Mouse (Mus musculus): ENCODE data around the gene Smchd1. TPM values are rescaled to one million over a fixed set of nuclear protein-coding genes. Genes with fewer than 3 reads are reported as not detected.

Gene Smchd1
- total and polyA plus RNA-seq, 2 experiments from 2014 or later: 33.4 to 40.2 TPM

DNA sequence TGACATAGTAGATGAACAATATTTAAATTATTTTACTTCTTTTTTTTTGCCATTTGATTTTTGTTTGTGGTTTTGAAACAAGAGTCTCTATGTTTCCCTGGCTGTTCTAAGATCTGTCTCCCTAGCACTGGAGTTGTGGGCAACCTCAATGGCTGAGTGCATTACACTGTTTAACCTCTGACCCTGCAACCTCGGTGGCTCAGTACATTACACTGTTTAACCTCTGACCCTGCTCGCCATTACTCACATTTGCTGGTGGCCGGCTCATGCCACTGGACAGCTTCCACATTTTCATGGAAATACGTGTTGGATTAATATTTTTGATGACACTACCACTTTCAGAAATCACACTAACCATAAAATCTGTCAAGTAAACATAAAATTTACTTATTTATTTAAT lies 97.2 kb downstream of the Smchd1 start:
- no peak overlapping the region for H3K4me3 ChIP-seq (ENCODE audit: low read depth, low read length)
- peaks cover 4% of the 10 kb centered on the region; the same call in 1 of the 2 replicates for H3K36me3 ChIP-seq (ENCODE audit: insufficient read depth, low read length)
- no peaks in the 10 kb centered on the region for H3K4me1 ChIP-seq (ENCODE audit: insufficient read depth, low read length)
- ATAC-seq (ENCODE audit: low FRiP score) (no peak), DNase-seq (ENCODE audit: low spot score) (no peak)
- 80% methylated on average over 4 of the region's 4 CpGs for WGBS
- H3K4me2 ChIP-seq (ENCODE audit: low read depth, low read length, poor library complexity, severe bottlenecking): no peak overlapping the region
- no peak for TF ChIP-seq CTCF (IDR thresholded peaks at IDR 0.05)
- H3K27ac ChIP-seq (ENCODE audit: low read depth, low read length): no peak overlapping the region
- H3K27me3 ChIP-seq (ENCODE audit: insufficient read depth, low read length): no peaks in the 10 kb centered on the region
- no peak overlapping the region for H3K9ac ChIP-seq (replicated peaks; ENCODE audit: low read length, poor library complexity, severe bottlenecking)
- no peaks in the 10 kb centered on the region for H3K9me3 ChIP-seq (ENCODE audit: low read length)

DNA sequence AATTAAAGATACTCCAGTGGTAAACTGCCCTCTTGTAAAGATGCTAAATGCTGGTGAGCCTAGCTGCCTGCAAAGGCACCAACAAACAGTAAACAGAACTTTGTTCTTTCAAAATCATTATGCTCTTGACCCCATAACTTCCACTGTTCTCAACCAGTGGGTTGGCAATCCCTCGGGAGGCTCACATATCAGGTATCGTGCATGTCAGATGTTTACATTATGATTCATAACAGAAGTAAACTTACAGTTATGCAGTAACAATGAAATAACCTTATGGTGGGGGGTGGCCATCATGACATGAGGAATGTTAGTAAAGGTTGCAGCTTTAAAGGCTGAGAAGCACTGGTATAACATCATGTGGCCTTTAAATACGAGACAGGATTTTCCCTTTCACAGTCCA lies 119.6 kb downstream of the Smchd1 start:
- TF ChIP-seq CTCF (IDR thresholded peaks at IDR 0.05): no peak
- H3K4me2 ChIP-seq (ENCODE audit: low read depth, low read length, poor library complexity, severe bottlenecking): no peak overlapping the region
- DNase-seq (ENCODE audit: low spot score): no peak
- no peak for ATAC-seq (ENCODE audit: low FRiP score)
- peaks cover 19% of the 10 kb centered on the region for H3K36me3 ChIP-seq (ENCODE audit: insufficient read depth, low read length)
- H3K27me3 ChIP-seq (ENCODE audit: insufficient read depth, low read length): no peaks in the 10 kb centered on the region
- H3K9ac ChIP-seq (replicated peaks; ENCODE audit: low read length, poor library complexity, severe bottlenecking): no peak overlapping the region
- H3K4me1 ChIP-seq (ENCODE audit: insufficient read depth, low read length): no peaks in the 10 kb centered on the region
- WGBS: 93% methylated on average over 3 of the region's 3 CpGs
- H3K9me3 ChIP-seq (ENCODE audit: low read length): no peaks in the 10 kb centered on the region
- H3K27ac ChIP-seq (ENCODE audit: low read depth, low read length): no peak overlapping the region
- H3K4me3 ChIP-seq (ENCODE audit: low read depth, low read length): no peak overlapping the region

DNA sequence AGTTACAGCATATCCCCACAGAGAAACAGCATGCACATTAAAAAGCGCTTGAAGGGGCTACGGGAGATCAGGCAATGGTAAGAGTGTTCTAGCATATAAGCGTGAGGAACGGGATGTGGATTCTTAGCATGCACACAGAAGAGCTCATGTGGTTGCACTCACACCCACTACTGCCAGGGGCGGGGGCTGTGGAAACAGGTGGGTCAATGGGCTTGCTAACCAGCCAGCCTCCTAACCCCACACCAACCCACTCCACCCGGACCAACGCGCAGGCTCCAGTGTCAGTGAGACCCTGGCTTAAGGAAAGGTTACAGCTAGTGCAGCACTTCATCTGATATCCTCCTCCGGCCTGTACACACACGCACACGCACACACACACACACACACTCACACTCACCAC lies 120.9 kb downstream of the Smchd1 start:
- Histone ChIP-seq H3K9me3 (ENCODE audit: low read length) (no peaks in the 10 kb centered on the region), H3K36me3 (ENCODE audit: insufficient read depth, low read length) (peaks cover 12% of the 10 kb centered on the region), H3K27me3 (ENCODE audit: insufficient read depth, low read length) (no peaks in the 10 kb centered on the region), H3K4me3 (ENCODE audit: low read depth, low read length) (no peak overlapping the region), H3K9ac (replicated peaks; ENCODE audit: low read length, poor library complexity, severe bottlenecking) (no peak overlapping the region), H3K4me2 (ENCODE audit: low read depth, low read length, poor library complexity, severe bottlenecking) (no peak overlapping the region), H3K4me1 (ENCODE audit: insufficient read depth, low read length) (no peaks in the 10 kb centered on the region), H3K27ac (ENCODE audit: low read depth, low read length) (no peak overlapping the region)
- no peak for DNase-seq (ENCODE audit: low spot score)
- no peak for ATAC-seq (ENCODE audit: low FRiP score)
- TF ChIP-seq CTCF (IDR thresholded peaks at IDR 0.05): no peak
- 96% methylated on average over 11 of the region's 11 CpGs for WGBS

DNA sequence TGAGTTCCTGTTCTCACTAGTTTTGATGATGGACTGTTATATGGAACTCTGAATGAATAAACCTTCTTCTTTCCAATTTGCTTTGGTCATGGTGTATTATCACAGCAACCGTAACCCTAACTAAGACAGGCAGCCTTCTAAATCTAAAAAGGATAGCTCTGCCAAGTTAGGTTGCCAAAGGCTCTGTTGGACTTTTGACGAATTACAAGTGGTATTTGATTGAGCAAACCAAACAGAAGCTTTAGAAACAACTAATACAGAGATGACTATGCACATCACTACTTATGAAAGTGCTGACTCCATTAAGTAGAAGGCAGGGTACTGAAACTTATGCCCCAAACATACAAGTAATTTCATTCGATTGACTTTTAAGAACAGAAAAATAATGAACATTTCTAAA lies 127.0 kb downstream of the Smchd1 start:
- Histone ChIP-seq H3K9me3 (ENCODE audit: low read length) (no peaks in the 10 kb centered on the region), H3K4me1 (ENCODE audit: insufficient read depth, low read length) (no peaks in the 10 kb centered on the region), H3K27ac (ENCODE audit: low read depth, low read length) (no peak overlapping the region), H3K36me3 (ENCODE audit: insufficient read depth, low read length) (peaks cover 12% of the 10 kb centered on the region; the same call in 1 of the 2 replicates), H3K27me3 (ENCODE audit: insufficient read depth, low read length) (no peaks in the 10 kb centered on the region), H3K4me2 (ENCODE audit: low read depth, low read length, poor library complexity, severe bottlenecking) (no peak overlapping the region), H3K9ac (replicated peaks; ENCODE audit: low read length, poor library complexity, severe bottlenecking) (no peak overlapping the region), H3K4me3 (ENCODE audit: low read depth, low read length) (no peak overlapping the region)
- ATAC-seq (ENCODE audit: low FRiP score): no peak
- DNase-seq (ENCODE audit: low spot score): no peak
- no peak for TF ChIP-seq CTCF (IDR thresholded peaks at IDR 0.05)
- WGBS: 75% methylated on average over 3 of the region's 3 CpGs

DNA sequence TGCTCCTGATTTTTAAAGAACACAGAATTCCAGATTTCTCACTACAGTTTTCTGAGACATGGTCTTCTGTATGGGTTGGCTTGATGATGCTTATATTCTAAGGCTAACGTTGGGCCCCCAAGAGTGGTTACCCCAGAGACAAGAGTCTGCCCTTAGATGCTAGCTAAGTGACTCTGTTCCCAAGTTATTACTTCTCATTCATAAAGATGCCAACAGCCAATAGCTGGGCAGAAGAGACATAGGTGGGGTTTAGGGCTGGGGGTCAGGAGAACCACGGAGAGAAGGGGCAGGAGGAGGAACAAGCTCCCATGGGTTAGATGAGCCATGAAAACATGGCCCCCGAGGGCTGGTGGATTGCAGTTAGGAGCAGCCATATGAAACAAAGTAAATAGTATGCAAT lies 133.1 kb downstream of the Smchd1 start:
- Histone ChIP-seq H3K36me3 (ENCODE audit: insufficient read depth, low read length) (0 out of 2 replicates have a peak, but pooled peaks cover 3% of the 10 kb centered on the region), H3K27ac (ENCODE audit: low read depth, low read length) (no peak overlapping the region), H3K27me3 (ENCODE audit: insufficient read depth, low read length) (no peaks in the 10 kb centered on the region), H3K4me1 (ENCODE audit: insufficient read depth, low read length) (no peaks in the 10 kb centered on the region), H3K4me2 (ENCODE audit: low read depth, low read length, poor library complexity, severe bottlenecking) (no peak overlapping the region), H3K4me3 (ENCODE audit: low read depth, low read length) (no peak overlapping the region), H3K9ac (replicated peaks; ENCODE audit: low read length, poor library complexity, severe bottlenecking) (no peak overlapping the region), H3K9me3 (ENCODE audit: low read length) (no peaks in the 10 kb centered on the region)
- DNase-seq (ENCODE audit: low spot score) (no peak), ATAC-seq (ENCODE audit: low FRiP score) (no peak)
- 92% methylated on average over 3 of the region's 3 CpGs for WGBS
- TF ChIP-seq CTCF (IDR thresholded peaks at IDR 0.05): no peak

DNA sequence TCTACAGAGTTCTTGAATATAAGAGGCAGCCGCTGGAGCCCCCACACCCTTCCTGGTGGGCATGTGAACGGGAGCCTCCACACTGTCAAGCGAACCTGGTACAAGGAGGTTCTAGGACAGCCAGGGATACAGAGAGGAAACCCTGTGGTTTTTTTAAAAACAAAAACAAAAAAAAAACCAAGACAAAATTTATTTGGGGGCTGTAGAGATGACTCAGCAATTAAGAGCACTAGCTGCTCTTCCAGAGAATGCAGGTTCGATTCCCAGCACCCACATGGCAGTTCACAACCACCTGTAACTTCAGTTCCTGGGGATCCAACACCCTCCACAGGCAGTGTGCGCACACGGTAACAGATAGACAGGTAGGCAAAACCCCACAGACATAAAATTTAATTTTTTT lies 136.5 kb downstream of the Smchd1 start:
- no peak overlapping the region for H3K4me2 ChIP-seq (ENCODE audit: low read depth, low read length, poor library complexity, severe bottlenecking)
- no peaks in the 10 kb centered on the region for H3K4me1 ChIP-seq (ENCODE audit: insufficient read depth, low read length)
- 93% methylated on average over 6 of the region's 6 CpGs for WGBS
- H3K27ac ChIP-seq (ENCODE audit: low read depth, low read length): no peak overlapping the region
- DNase-seq (ENCODE audit: low spot score) (no peak), ATAC-seq (ENCODE audit: low FRiP score) (no peak)
- no peaks in the 10 kb centered on the region for H3K9me3 ChIP-seq (ENCODE audit: low read length)
- no peaks in the 10 kb centered on the region for H3K27me3 ChIP-seq (ENCODE audit: insufficient read depth, low read length)
- H3K36me3 ChIP-seq (ENCODE audit: insufficient read depth, low read length): no peaks in the 10 kb centered on the region
- TF ChIP-seq CTCF (IDR thresholded peaks at IDR 0.05): no peak
- no peak overlapping the region for H3K4me3 ChIP-seq (ENCODE audit: low read depth, low read length)
- no peak overlapping the region for H3K9ac ChIP-seq (replicated peaks; ENCODE audit: low read length, poor library complexity, severe bottlenecking)
